Mouse (Mus musculus) heart, adult 2 months (tissue): Measurements from ENCODE around the gene Tenm3.

Experiments used
- CTCF ChIP-seq: fragments of 200-600 bp; IDR thresholded peaks from 2 replicates; pipeline ENCODE4 v1.8.1; 2022; ENCODE audit warnings: antibody characterized with exemption, mild to moderate bottlenecking, moderate library complexity
- POLR2A ChIP-seq: fragments of 200-500 bp; IDR thresholded peaks from 2 replicates; pipeline ENCODE4 v1.6.1; 2011; ENCODE audit warnings: mild to moderate bottlenecking, low read depth, low read length, control low read depth; ENCODE audit not compliant: insufficient read depth

GRCm38 (mm10) chr8:48535833-48536232, 307.9 kb downstream of the Tenm3 start:
- TF ChIP-seq CTCF = no peak
- TF ChIP-seq POLR2A = no peak
